Mouse (Mus musculus) Patski (cell line): ENCODE results near the gene Notch2. TPM values are rescaled to one million over a fixed set of nuclear protein-coding genes. Genes with fewer than 3 reads are reported as not detected.

Experiments used
- ATAC-seq: fragments of 100-300 bp; one replicate; pipeline ENCODE4 v1.8.0; 2021
- CTCF ChIA-PET: fragments of 350-600 bp; sonication (Branson Sonifier 250); formaldehyde crosslinking; loops from one replicate; lab custom pipeline; 2022; ENCODE audit warnings: inconsistent platforms; lab: Charles Lee
- POLR2A ChIA-PET: fragments of 350-600 bp; sonication (Branson Sonifier 250); formaldehyde crosslinking; loops from one replicate; lab custom pipeline; 2022; ENCODE audit warnings: antibody characterized with exemption, inconsistent platforms; lab: Charles Lee
- DNase-seq: peaks from one replicate; pipeline ENCODE4 v3.0.0-alpha.2; 2011; ENCODE audit warnings: low read depth, low spot score
- H3K27me3 ChIP-seq: fragments of 371-371 bp; one replicate; pipeline ENCODE4 v1.5.1; 2021
- CTCF ChIP-seq: fragments of 100-300 bp; IDR thresholded peaks from one replicate; pipeline ENCODE4 v1.5.1; 2021
- in situ Hi-C: fragments of 300-500 bp; cut with MboI; formaldehyde crosslinking; loops from 3 replicates; pipeline ENCODE4 v1.11.1; 2018; ENCODE audit warnings: low pct_unique_long_range_greater_than_20kb, mixed read lengths
- polyA plus RNA-seq: library from polyadenylated mRNA; unstranded; gene quantifications from one replicate; pipeline ENCODE4 v1.2.3, GENCODE M21; 2021

The Notch2 gene
- polyA plus RNA-seq, 1 experiment from 2014 or later = 65.2 TPM

- DNase-seq (no peak), ATAC-seq (no peak)
- in situ Hi-C loops = no loop called here
- no peak for TF ChIP-seq CTCF
- ChIA-PET CTCF (interaction anchor here (1.4 to 1.7 kb wide), 4 partner anchors 12 to 34 kb away, joined by 3 to 6 read pairs (median 4); no protein-coding TSS in a partner anchor), POLR2A (interaction anchor here (1.0 to 1.8 kb wide), 4 partner anchors 9 to 37 kb away, joined by 3 to 4 read pairs (median 4); partner anchors contain the start of gene Notch2)
- no peaks in the 10 kb centered on the region for H3K27me3 ChIP-seq
Measured at GRCm38 (mm10) chr3:98025921-98026880, 12.9 kb downstream of the Notch2 start.

- in situ Hi-C loops = no loop called here
- ChIA-PET POLR2A (interaction anchor here (1.7 kb wide), 1 partner anchor 14 kb away, joined by 6 read pairs; the partner anchor contains the start of gene Notch2), CTCF (interaction anchor here (1.0 to 1.7 kb wide), 4 partner anchors 13 to 27 kb away, joined by 3 to 6 read pairs (median 5); no protein-coding TSS in a partner anchor)
- ATAC-seq = no peak
- H3K27me3 ChIP-seq = no peaks in the 10 kb centered on the region
- no peak for DNase-seq
- no peak for TF ChIP-seq CTCF
Measured at GRCm38 (mm10) chr3:98027371-98027774, 14.0 kb downstream of the Notch2 start.

DNA sequence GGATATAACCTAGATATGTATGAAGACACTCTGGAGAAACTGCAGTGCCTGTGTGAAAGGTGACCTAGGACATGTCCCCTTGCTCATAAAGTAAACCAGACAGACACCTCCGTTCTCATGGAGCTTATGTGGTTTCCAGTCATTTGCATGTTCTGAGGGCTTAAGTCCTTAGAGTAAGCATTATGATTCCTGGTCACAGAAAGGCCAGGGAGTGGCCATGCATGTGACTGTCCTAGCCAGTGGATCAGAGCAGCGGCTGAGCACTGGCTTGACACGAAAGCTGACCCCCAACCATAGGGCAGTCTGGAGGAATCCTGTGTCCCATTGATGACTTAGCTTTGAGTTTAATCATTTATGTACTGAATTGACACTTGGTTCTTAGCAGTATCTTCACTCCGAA is 14.7 kb downstream of the Notch2 start:
- CTCF ChIA-PET = interaction anchor here (1.0 to 2.1 kb wide), 3 partner anchors 10 to 26 kb away, joined by 3 to 6 read pairs (median 5); no protein-coding TSS in a partner anchor
- no peak for TF ChIP-seq CTCF
- POLR2A ChIA-PET = interaction anchor here (1.3 to 1.7 kb wide), 2 partner anchors 14 to 42 kb away, joined by 4 to 6 read pairs; partner anchors contain the start of gene Notch2
- no peaks in the 10 kb centered on the region for H3K27me3 ChIP-seq
- in situ Hi-C loops = no loop called here
- no peak for ATAC-seq
- no peak for DNase-seq

DNA sequence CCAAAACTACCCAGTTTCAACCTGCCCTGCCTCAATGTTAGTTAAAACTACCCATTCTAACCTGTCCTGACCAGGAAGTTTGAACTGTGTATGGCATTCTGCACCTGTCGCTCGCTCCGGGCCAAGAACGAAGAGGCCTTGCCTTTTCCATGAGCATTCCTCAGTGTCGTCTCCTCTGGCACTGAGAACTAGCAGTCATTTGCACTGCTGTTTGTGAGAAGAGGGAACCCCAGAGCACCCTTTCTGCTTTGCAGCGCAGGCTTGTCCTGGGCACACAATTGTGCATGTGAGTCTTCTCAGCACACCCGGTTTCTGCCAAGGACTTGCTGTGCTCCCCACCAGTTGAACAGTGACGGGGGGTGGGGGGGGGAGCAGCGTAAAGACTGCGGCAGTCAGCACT is 15.6 kb downstream of the Notch2 start:
- no peaks in the 10 kb centered on the region for H3K27me3 ChIP-seq
- in situ Hi-C loops = no loop called here
- DNase-seq = no peak
- TF ChIP-seq CTCF = no peak
- no peak for ATAC-seq
- ChIA-PET POLR2A (interaction anchor here (1.3 kb wide), 1 partner anchor 42 kb away, joined by 4 read pairs; no protein-coding TSS in a partner anchor), CTCF (interaction anchor here (2.1 kb wide), 1 partner anchor 9 kb away, joined by 6 read pairs; no protein-coding TSS in a partner anchor)

- ChIA-PET POLR2A (interaction anchor here (1.2 kb wide), 1 partner anchor 16 kb away, joined by 4 read pairs; no protein-coding TSS in a partner anchor), CTCF (interaction anchor here (0.8 to 3.3 kb wide), 4 partner anchors 14 to 47 kb away, joined by 3 to 13 read pairs (median 3); partner anchors contain the start of gene Notch2)
- no peaks in the 10 kb centered on the region for H3K27me3 ChIP-seq
- no peak for ATAC-seq
- DNase-seq = no peak
- in situ Hi-C loops = no loop called here
- no peak for TF ChIP-seq CTCF
Measured at GRCm38 (mm10) chr3:98031104-98031503, 17.8 kb downstream of the Notch2 start.

DNA sequence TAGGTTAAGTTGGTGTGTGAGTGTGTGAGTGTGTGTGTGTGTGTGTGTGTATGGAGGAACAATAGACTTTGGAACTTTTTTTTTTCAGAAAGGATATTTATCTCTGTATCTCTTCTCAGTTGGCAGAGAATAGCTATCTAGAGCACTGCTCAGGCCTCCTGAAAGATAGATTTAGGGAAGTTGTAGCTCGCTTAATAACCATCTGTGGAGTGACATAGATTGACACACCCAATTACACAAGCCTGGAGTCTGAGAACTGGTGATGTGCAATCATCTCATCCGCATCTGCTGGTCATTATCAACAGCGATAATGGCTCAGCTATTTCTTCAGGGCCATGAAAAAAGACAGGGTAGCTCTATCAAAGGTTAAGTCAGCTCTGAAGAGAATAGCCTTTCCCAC is 18.9 kb downstream of the Notch2 start:
- no peak for DNase-seq
- no peak for ATAC-seq
- no peak for TF ChIP-seq CTCF
- POLR2A ChIA-PET = interaction anchor here (0.8 to 1.1 kb wide), 2 partner anchors 14 to 19 kb away, joined by 3 read pairs; partner anchors contain the start of gene Notch2
- in situ Hi-C loops = no loop called here
- H3K27me3 ChIP-seq = no peaks in the 10 kb centered on the region
- CTCF ChIA-PET = interaction anchor here (0.8 to 3.3 kb wide), 3 partner anchors 10 to 48 kb away, joined by 3 to 13 read pairs (median 3); no protein-coding TSS in a partner anchor

- DNase-seq = no peak
- TF ChIP-seq CTCF = no peak
- H3K27me3 ChIP-seq = no peaks in the 10 kb centered on the region
- POLR2A ChIA-PET = interaction anchor here (0.8 to 1.1 kb wide), 2 partner anchors 15 to 19 kb away, joined by 3 read pairs; partner anchors contain the start of gene Notch2
- ATAC-seq = no peak
- CTCF ChIA-PET = interaction anchor here (1.2 to 3.3 kb wide), 3 partner anchors 22 to 91 kb away, joined by 3 to 13 read pairs (median 7); no protein-coding TSS in a partner anchor
- in situ Hi-C loops = no loop called here
Measured at GRCm38 (mm10) chr3:98032944-98033343, 19.6 kb downstream of the Notch2 start.

- CTCF ChIA-PET = interaction anchor here (0.8 to 1.8 kb wide), 8 partner anchors 8 to 190 kb away, joined by 3 to 7 read pairs (median 3); no protein-coding TSS in a partner anchor
- H3K27me3 ChIP-seq = no peaks in the 10 kb centered on the region
- no peak for ATAC-seq
- POLR2A ChIA-PET = interaction anchor here (1.0 to 1.5 kb wide), 4 partner anchors 9 to 21 kb away, joined by 4 to 5 read pairs (median 4); no protein-coding TSS in a partner anchor
- DNase-seq = no peak
- in situ Hi-C loops = no loop called here
- no peak for TF ChIP-seq CTCF
Measured at GRCm38 (mm10) chr3:98034622-98035593, 21.6 kb downstream of the Notch2 start.

GRCm38 (mm10) chr3:98036161-98036560 is 22.8 kb downstream of the Notch2 start:
- ATAC-seq (no peak), DNase-seq (no peak)
- POLR2A ChIA-PET = interaction anchor here (0.9 to 1.3 kb wide), 3 partner anchors 10 to 23 kb away, joined by 3 to 5 read pairs (median 4); partner anchors contain the start of gene Notch2
- TF ChIP-seq CTCF = no peak
- H3K27me3 ChIP-seq = no peaks in the 10 kb centered on the region
- in situ Hi-C loops = no loop called here
- CTCF ChIA-PET = interaction anchor here (1.0 to 1.4 kb wide), 3 partner anchors 46 to 189 kb away, joined by 3 read pairs; no protein-coding TSS in a partner anchor
